Mouse (Mus musculus) heart, embryonic 16.5 days (tissue): ENCODE measurements around the gene Ap2b1. TPM values are rescaled to one million over a fixed set of nuclear protein-coding genes. Genes with fewer than 3 reads are reported as not detected.

Experiments
- ATAC-seq: fragments of 200-750 bp; cut with Nextera tagmentation; replicated peaks from 2 replicates; pipeline ENCODE4 v1.8.0; 2017; ENCODE audit warnings: moderate number of reproducible peaks; ENCODE audit not compliant: insufficient read depth, low FRiP score; ENCODE audit errors: extremely low read depth
- H3K27ac ChIP-seq: fragments of 300-500 bp; sonication (generic); 2 replicates; pipeline ENCODE4 v1.5.1; 2014; ENCODE audit warnings: mild to moderate bottlenecking, low read length, control low read depth, moderate library complexity
- H3K27me3 ChIP-seq: fragments of 300-500 bp; sonication (generic); 2 replicates; pipeline ENCODE4 v1.6.1; 2014; ENCODE audit warnings: low read length, mixed read lengths; ENCODE audit not compliant: control insufficient read depth, insufficient read depth
- H3K36me3 ChIP-seq: fragments of 300-500 bp; sonication (generic); 2 replicates; pipeline ENCODE4 v1.6.1; 2014; ENCODE audit not compliant: control insufficient read depth, insufficient read depth
- H3K4me1 ChIP-seq: fragments of 300-500 bp; sonication (generic); 2 replicates; pipeline ENCODE4 v1.6.1; 2014; ENCODE audit warnings: low read length, mixed read lengths; ENCODE audit not compliant: control insufficient read depth, insufficient read depth
- H3K4me2 ChIP-seq: fragments of 300-500 bp; sonication (generic); 2 replicates; pipeline ENCODE4 v1.6.1; 2014; ENCODE audit warnings: low read depth, mild to moderate bottlenecking, control low read depth, low read length
- H3K4me3 ChIP-seq: fragments of 300-500 bp; sonication (generic); 2 replicates; pipeline ENCODE4 v1.5.1; 2014; ENCODE audit warnings: mild to moderate bottlenecking, control low read depth, low read length
- H3K9ac ChIP-seq: fragments of 300-500 bp; sonication (generic); 2 replicates; pipeline ENCODE4 v1.6.1; 2014; ENCODE audit warnings: low read length, control low read depth
- H3K9me3 ChIP-seq: fragments of 300-500 bp; sonication (generic); replicated peaks from 2 replicates; pipeline ENCODE4 v1.6.1; 2016; ENCODE audit warnings: low read length; ENCODE audit not compliant: control insufficient read depth
- WGBS: fragments of 180-500 bp; shearing (Covaris S2); extraction: QIAGEN DNeasy Blood & Tissue Kit; methylation state at CpG from one replicate; pipeline ENCODE4 v1.1.7; 2014; 5-methylcytosine and 5-hydroxymethylcytosine counted together
- polyA plus RNA-seq: library from polyadenylated mRNA; unstranded; fragments of >200 nt; fragmentation: Nextera tagmentation; extraction: Ambion mirVana; gene quantifications from 2 replicates; pipeline ENCODE4 v1.2.1, GENCODE M21; 2015

Ap2b1 gene
- polyA plus RNA-seq, 1 experiment from 2014 or later = 38.3 TPM

DNA sequence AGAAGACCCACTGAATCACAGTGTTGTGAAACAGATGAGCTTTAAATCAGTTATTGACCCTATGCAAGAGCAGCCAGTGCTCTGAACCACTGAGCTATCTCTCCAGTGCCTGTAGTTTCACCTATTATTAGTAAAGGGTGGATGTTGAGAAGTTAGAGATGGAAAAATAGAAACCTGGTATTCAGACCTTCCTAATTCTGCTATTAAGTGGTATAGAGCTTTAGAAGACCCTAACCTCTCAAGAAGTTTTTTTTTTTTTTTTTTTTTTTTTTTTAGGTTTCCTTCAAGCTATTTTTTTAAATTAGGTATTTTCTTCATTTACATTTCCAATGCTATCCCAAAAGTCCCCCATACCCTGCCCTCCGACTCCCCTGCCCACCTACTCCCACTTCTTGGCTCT lies 5.6 kb upstream of the Ap2b1 start:
- Histone ChIP-seq H3K9me3 (no peaks in the 10 kb centered on the region), H3K4me2 (peak overlapping the region; percentile 66), H3K36me3 (peaks cover 17% of the 10 kb centered on the region), H3K27ac (no peak overlapping the region), H3K9ac (peak overlapping the region; percentile 76), H3K4me3 (peak overlapping the region; percentile 60), H3K4me1 (peaks cover 26% of the 10 kb centered on the region), H3K27me3 (no peaks in the 10 kb centered on the region)
- 81% methylated on average over 1 of the region's 1 CpGs for WGBS
- ATAC-seq = no peak

- no peaks in the 10 kb centered on the region for H3K27me3 ChIP-seq
- no peak for ATAC-seq
- H3K4me2 ChIP-seq = no peak overlapping the region
- H3K9me3 ChIP-seq = no peaks in the 10 kb centered on the region
- H3K4me1 ChIP-seq = peaks cover 27% of the 10 kb centered on the region
- 91% methylated on average over 2 of the region's 2 CpGs for WGBS
- no peak overlapping the region for H3K4me3 ChIP-seq
- no peak overlapping the region for H3K27ac ChIP-seq
- no peak overlapping the region for H3K9ac ChIP-seq
- peaks cover 17% of the 10 kb centered on the region for H3K36me3 ChIP-seq
These were observed 4.7 kb upstream of the Ap2b1 start for GRCm38 (mm10) chr11:83294133-83294532.

DNA sequence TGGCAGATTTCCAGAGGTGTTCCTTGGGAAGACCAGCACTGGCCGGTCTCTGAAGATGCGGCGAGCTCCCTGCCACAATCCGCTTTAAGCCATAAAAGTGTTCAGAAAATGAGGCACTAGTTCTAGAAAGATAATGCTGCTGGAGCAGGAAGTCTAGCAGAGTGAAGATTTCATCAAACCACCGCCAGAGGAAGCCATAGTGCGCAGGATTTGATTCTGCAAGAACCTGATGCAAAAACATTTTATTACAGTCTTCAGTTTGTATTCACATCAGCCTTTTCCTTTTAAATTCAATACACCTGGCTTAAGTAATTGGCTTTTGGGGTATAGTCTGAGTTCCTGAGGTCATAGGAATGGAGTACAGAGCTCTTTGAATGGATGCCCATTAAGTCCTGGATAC lies 1.0 kb upstream of the Ap2b1 start:
- ATAC-seq = no peak
- 77% methylated on average over 6 of the region's 6 CpGs for WGBS
- Histone ChIP-seq H3K27ac (peak overlapping the region; percentile 82), H3K27me3 (no peaks in the 10 kb centered on the region), H3K4me2 (peak overlapping the region; percentile 71), H3K9me3 (no peaks in the 10 kb centered on the region), H3K4me3 (peak overlapping the region; percentile 70), H3K36me3 (peaks cover 17% of the 10 kb centered on the region), H3K9ac (peak overlapping the region; percentile 82; the same call in 1 of the 2 replicates), H3K4me1 (peaks cover 18% of the 10 kb centered on the region)

DNA sequence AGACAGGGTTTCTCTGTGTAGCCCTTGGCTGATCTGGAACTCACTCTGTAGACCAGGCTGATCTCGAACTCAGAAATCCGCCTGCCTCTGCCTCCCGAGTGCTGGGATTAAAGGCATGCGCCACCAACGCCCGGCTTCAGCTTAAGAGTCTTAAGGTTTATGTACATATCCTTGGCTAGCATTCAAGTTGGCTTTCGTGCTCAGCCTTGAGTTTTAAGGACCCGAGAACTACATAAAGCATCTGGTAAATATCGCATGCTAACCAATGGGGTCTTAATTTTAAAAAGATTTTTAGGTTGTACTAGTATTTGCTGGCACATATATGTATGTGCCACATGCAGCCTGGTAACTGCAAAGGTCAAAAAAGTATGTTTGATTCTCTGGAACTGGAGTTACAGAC lies 900 bp downstream of the Ap2b1 start:
- no peaks in the 10 kb centered on the region for H3K27me3 ChIP-seq
- ATAC-seq = no peak
- H3K9ac ChIP-seq = no peak overlapping the region
- H3K27ac ChIP-seq = no peak overlapping the region
- H3K36me3 ChIP-seq = peaks cover 17% of the 10 kb centered on the region
- H3K4me2 ChIP-seq = no peak overlapping the region
- H3K4me1 ChIP-seq = peaks cover 21% of the 10 kb centered on the region
- WGBS = 90% methylated on average over 9 of the region's 9 CpGs
- no peak overlapping the region for H3K4me3 ChIP-seq
- H3K9me3 ChIP-seq = no peaks in the 10 kb centered on the region

GRCm38 (mm10) chr11:83301431-83301831 lies 2.6 kb downstream of the Ap2b1 start:
- Histone ChIP-seq H3K27me3 (no peaks in the 10 kb centered on the region), H3K9me3 (no peaks in the 10 kb centered on the region), H3K9ac (no peak overlapping the region), H3K4me3 (no peak overlapping the region), H3K36me3 (peaks cover 5% of the 10 kb centered on the region; the same call in 1 of the 2 replicates), H3K4me2 (no peak overlapping the region), H3K27ac (no peak overlapping the region), H3K4me1 (peaks cover 23% of the 10 kb centered on the region)
- 63% methylated on average over 2 of the region's 2 CpGs for whole genome bisulfite sequencing
- no peak for ATAC-seq

GRCm38 (mm10) chr11:83302124-83302523 lies 3.3 kb downstream of the Ap2b1 start:
- 5% methylated on average over 10 of the region's 10 CpGs for WGBS
- no peaks in the 10 kb centered on the region for H3K27me3 ChIP-seq
- H3K9ac ChIP-seq = peak overlapping the region; percentile 96
- H3K9me3 ChIP-seq = no peaks in the 10 kb centered on the region
- ATAC-seq = no peak
- peak overlapping the region; percentile 96 for H3K4me3 ChIP-seq
- peaks cover 23% of the 10 kb centered on the region for H3K4me1 ChIP-seq
- H3K4me2 ChIP-seq = peak overlapping the region; percentile 86
- H3K27ac ChIP-seq = peak overlapping the region; percentile 97
- H3K36me3 ChIP-seq = 0 out of 2 replicates have a peak, but pooled peaks cover under 1% of the 10 kb centered on the region

GRCm38 (mm10) chr11:83302526-83303251 lies 3.9 kb downstream of the Ap2b1 start, which contains the start of gene Pex12:
TSS of gene Pex12 (minus strand) at chr11:83302586.
- Histone ChIP-seq H3K9ac (peak within 1 kb of the TSS; percentile 96), H3K4me1 (peaks cover 20% of the 10 kb centered on the region), H3K27me3 (no peaks in the 10 kb centered on the region), H3K4me3 (peak within 1 kb of the TSS; percentile 96), H3K4me2 (peak within 1 kb of the TSS; percentile 86), H3K27ac (peak within 1 kb of the TSS; percentile 97), H3K9me3 (no peaks in the 10 kb centered on the region), H3K36me3 (no peaks in the 10 kb centered on the region)
- ATAC-seq = peak; percentile 78
- WGBS = under 1% methylated on average over 51 of the region's 51 CpGs

DNA sequence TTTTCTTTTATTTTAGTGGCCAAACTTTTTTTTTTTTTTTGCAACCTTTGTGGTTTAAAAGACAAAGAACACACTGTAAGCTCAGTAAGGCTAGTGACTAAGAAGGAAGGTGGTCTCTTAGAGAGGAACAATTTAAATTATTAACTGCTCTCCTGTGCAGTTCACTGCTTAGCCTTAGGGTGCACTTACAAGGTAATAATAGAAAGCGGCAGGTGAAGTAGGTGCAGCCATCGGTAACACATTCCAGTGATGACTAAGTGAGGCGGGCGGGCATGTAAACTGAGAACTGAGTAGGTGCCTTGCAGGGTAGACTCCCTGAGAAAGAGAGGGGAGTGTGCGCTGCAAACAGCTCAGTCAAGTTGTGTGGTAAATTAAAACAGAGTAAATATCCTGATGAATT lies 4.9 kb downstream of the Ap2b1 start:
- H3K36me3 ChIP-seq = 0 out of 2 replicates have a peak, but pooled peaks cover 3% of the 10 kb centered on the region
- peak overlapping the region; percentile 96 for H3K9ac ChIP-seq
- H3K4me3 ChIP-seq = peak overlapping the region; percentile 22
- peak overlapping the region; percentile 86 for H3K4me2 ChIP-seq
- H3K9me3 ChIP-seq = no peaks in the 10 kb centered on the region
- H3K27ac ChIP-seq = no peak overlapping the region
- H3K4me1 ChIP-seq = peaks cover 14% of the 10 kb centered on the region
- 44% methylated on average over 5 of the region's 5 CpGs for WGBS
- no peak for ATAC-seq
- no peaks in the 10 kb centered on the region for H3K27me3 ChIP-seq

- H3K27me3 ChIP-seq = no peaks in the 10 kb centered on the region
- no peaks in the 10 kb centered on the region for H3K9me3 ChIP-seq
- H3K4me3 ChIP-seq = no peak overlapping the region
- H3K4me2 ChIP-seq = no peak overlapping the region
- peaks cover 14% of the 10 kb centered on the region for H3K4me1 ChIP-seq
- WGBS = 88% methylated on average over 2 of the region's 2 CpGs
- no peak for ATAC-seq
- no peak overlapping the region for H3K9ac ChIP-seq
- 0 out of 2 replicates have a peak, but pooled peaks cover 3% of the 10 kb centered on the region for H3K36me3 ChIP-seq
- H3K27ac ChIP-seq = no peak overlapping the region
These were observed 5.7 kb downstream of the Ap2b1 start for GRCm38 (mm10) chr11:83304485-83304884.
